Comparison of ENCODE assay signal across 11 mouse cellular contexts in the genomic region with DNA sequence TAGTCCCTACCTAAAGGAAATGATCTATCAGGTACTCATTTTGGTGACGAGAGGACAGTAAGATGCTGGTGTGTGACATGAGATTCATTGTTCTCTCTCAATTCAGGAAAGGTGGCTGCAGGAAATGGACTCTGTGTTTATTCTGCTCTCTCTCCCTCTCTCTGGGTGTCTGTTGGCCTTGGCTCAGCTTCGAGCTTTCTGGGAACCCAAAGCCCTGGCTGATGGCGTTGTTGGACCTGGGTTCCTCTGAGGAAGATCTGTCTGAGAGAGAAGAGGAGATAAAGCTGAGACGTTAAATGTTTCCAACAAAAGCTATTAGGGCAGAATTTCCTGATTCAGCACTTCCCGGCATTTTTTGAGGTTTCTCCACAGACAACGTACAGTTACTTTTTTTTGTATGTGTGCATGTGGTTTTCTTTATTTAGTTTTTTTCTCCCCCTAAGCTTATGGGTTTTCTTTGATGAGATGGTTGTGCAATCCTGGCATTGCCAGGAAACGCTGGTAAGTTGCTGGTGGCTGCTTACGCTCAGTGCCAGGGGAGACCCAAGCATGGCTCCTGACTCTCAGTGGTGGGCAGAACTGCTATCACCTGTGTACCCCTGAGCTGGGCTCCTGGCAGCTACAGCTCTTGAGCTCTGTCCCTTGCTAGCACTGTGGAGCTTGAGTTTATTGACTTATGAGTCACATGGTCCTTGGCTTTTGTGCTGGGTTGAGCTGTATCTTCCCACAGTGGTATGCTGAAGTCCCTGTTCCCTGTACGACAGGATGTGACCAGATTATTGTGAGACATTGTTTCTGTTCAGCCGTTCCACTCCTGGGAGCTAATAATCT.
DNase-seq lines count a peak whose midpoint lies in the region; ATAC-seq and TF ChIP-seq lines count a peak whose summit lies in the region.
"Had no signal": no experiment of that assay in that cellular context is flagged by ENCODE, and none has a peak within 500 bp of the region (broad histone marks: within the 10 kb centered on the region; RNA-seq: fewer than 3 reads in every experiment).

No protein-coding gene starts in this region.

- no peaks in the 10 kb centered on the region for H3K79me2 ChIP-seq in C2C12 (ENCODE audit: control insufficient read depth, insufficient read depth)

- no peaks in the 10 kb centered on the region for H3K27me3 ChIP-seq in hindbrain, embryonic 10.5 days (ENCODE audit: insufficient read depth, poor library complexity, severe bottlenecking)
- no peaks in the 10 kb centered on the region for H3K27me3 ChIP-seq in hindbrain, embryonic 12.5 days
- no peaks in the 10 kb centered on the region for H3K27me3 ChIP-seq in C2C12 (ENCODE audit: control insufficient read depth, insufficient read depth, insufficient read length)

- H3K9ac ChIP-seq in hindbrain, embryonic 12.5 days: no peak overlapping the region

- WGBS in hindbrain, embryonic 10.5 days: 81% methylated on average over 10 of the region's 10 CpGs
- WGBS in hindbrain, embryonic 12.5 days: 72% methylated on average over 10 of the region's 10 CpGs

- H3K4me3 ChIP-seq in hindbrain, embryonic 10.5 days: no peak overlapping the region
- H3K4me3 ChIP-seq in hindbrain, embryonic 12.5 days: no peak overlapping the region
- no peak overlapping the region for H3K4me3 ChIP-seq in C2C12 (ENCODE audit: insufficient read depth, poor library complexity, severe bottlenecking)

- ATAC-seq in hindbrain, embryonic 12.5 days (ENCODE audit: low FRiP score): no peak
- ATAC-seq in granulocyte monocyte progenitor cell, adult 5-6 weeks (replicated peaks; ENCODE audit: poor library complexity, severe bottlenecking): peak; percentile 88
- ATAC-seq: forebrain, embryonic 16.5 days had no signal

- no peaks in the 10 kb centered on the region for H3K36me3 ChIP-seq in hindbrain, embryonic 10.5 days
- H3K36me3 ChIP-seq in hindbrain, embryonic 12.5 days: no peaks in the 10 kb centered on the region
- H3K36me3 ChIP-seq in C2C12 (ENCODE audit: control insufficient read depth, insufficient read depth): no peaks in the 10 kb centered on the region
- H3K36me3 ChIP-seq: G1E had no signal

- no peak for TF ChIP-seq CTCF in C2C12 (IDR thresholded peaks at IDR 0.05; ENCODE audit: control insufficient read depth, insufficient read depth, insufficient read length)

- H3K79me3 ChIP-seq in C2C12 (ENCODE audit: low read depth): no peaks in the 10 kb centered on the region

- H3K9me3 ChIP-seq in hindbrain, embryonic 10.5 days: no peaks in the 10 kb centered on the region
- H3K9me3 ChIP-seq in hindbrain, embryonic 12.5 days (replicated peaks): no peaks in the 10 kb centered on the region
- H3K9me3 ChIP-seq: G1E had no signal

- H3K4me1 ChIP-seq in hindbrain, embryonic 10.5 days (replicated peaks): peaks cover 40% of the 10 kb centered on the region
- peaks cover 19% of the 10 kb centered on the region for H3K4me1 ChIP-seq in hindbrain, embryonic 12.5 days

- no peak for DNase-seq in hindbrain, embryonic 10.5 days (ENCODE audit: low spot score)
- DNase-seq in lung, postnatal 14 days: peak; percentile 5
- no peak for DNase-seq in urinary bladder, postnatal 36 days (ENCODE audit: low spot score in 2 of 2)
- DNase-seq in layer of hippocampus, postnatal 10 days (ENCODE audit: low spot score in 2 of 2): no peak
- DNase-seq in frontal cortex, postnatal 36 days (ENCODE audit: low spot score in 2 of 2): no peak
- DNase-seq: thymus, postnatal 25 days had no signal

- no peak overlapping the region for H3ac ChIP-seq in C2C12 (ENCODE audit: control insufficient read depth, insufficient read length, low read depth)

- H3K27ac ChIP-seq in hindbrain, embryonic 10.5 days: peak overlapping the region; percentile 17
- H3K27ac ChIP-seq in hindbrain, embryonic 12.5 days: no peak overlapping the region

- no peak overlapping the region for H3K4me2 ChIP-seq in hindbrain, embryonic 12.5 days (replicated peaks)

TF ChIP-seq in C2C12, 6 proteins besides CTCF, POLR2A, EP300 and RAD21:
- TF ChIP-seq MYOG (IDR thresholded peaks at IDR 0.05; ENCODE audit: control insufficient read depth, extremely low read depth, insufficient read length): no peak
- TF ChIP-seq CEBPB (IDR thresholded peaks at IDR 0.05; ENCODE audit: low read depth): peak; percentile 59
- no peak for TF ChIP-seq FOSL1 (IDR thresholded peaks at IDR 0.05; ENCODE audit: insufficient read depth, low read length, poor library complexity, severe bottlenecking)
- TF ChIP-seq MAX (IDR thresholded peaks at IDR 0.05): no peak
- TF ChIP-seq MYOD1 (IDR thresholded peaks at IDR 0.05; ENCODE audit: control insufficient read depth, insufficient read length, low read depth): no peak
- peak; percentile 49 for TF ChIP-seq USF1 (IDR thresholded peaks at IDR 0.05; ENCODE audit: low read depth)
TF ChIP-seq in C2C12: peak in this region for 2.
